Mouse (Mus musculus) neutrophil, adult 83 days (primary cell): ENCODE data around the gene Lcn9. TPM values are rescaled to one million over a fixed set of nuclear protein-coding genes. Genes with fewer than 3 reads are reported as not detected.

Experiments
- total RNA-seq, 2 experiments: library from RNA; stranded (reverse); gene quantifications; one replicate each; pipeline ENCODE4 v1.2.4; 2023

Lcn9 gene
- not detected for total RNA-seq

GRCm38 (mm10) chr2:25822806-25823205, at the start of gene Lcn9:
TSS of gene Lcn9 (plus strand) at chr2:25823153.

GRCm38 (mm10) chr2:25776717-25777116, 46.2 kb upstream of the Lcn9 start, which contains the start of gene Lcn11:
TSS of gene Lcn11 (plus strand) at chr2:25777017.

GRCm38 (mm10) chr2:25781957-25782356, 41.0 kb upstream of the Lcn9 start, which contains the start of gene Gm13539:
TSS of gene Gm13539 (plus strand) at chr2:25782257.

GRCm38 (mm10) chr2:25815748-25816147, 7.2 kb upstream of the Lcn9 start, which contains the start of gene Glt6d1:
TSS of gene Glt6d1 (minus strand) at chr2:25815848.

GRCm38 (mm10) chr2:25847226-25847625, 24.3 kb downstream of the Lcn9 start, which contains the start of gene Sohlh1:
TSS of gene Sohlh1 (minus strand) at chr2:25847248.

GRCm38 (mm10) chr2:25863337-25864131, 40.6 kb downstream of the Lcn9 start, which contains the start of gene Kcnt1:
TSS of gene Kcnt1 (plus strand) at chr2:25863734.

Other genes with a start within 250 kb of the Lcn9 start
- under 1 TPM; 0.51 to 0.99 TPM for gene Mamdc4, start 248.3 kb upstream of the Lcn9 start, total RNA-seq
- gene Phpt1, start 247.9 kb upstream of the Lcn9 start, total RNA-seq = 1 to 10 TPM; 8.1 to 8.8 TPM
- not detected for gene Ajm1, start 241.4 kb upstream of the Lcn9 start, total RNA-seq
- 10 to 100 TPM; 34.0 to 41.8 TPM for gene Rabl6, start 214.6 kb upstream of the Lcn9 start, total RNA-seq
- not detected for gene Ccdc183, start 205.5 kb upstream of the Lcn9 start, total RNA-seq
- 1 to 10 TPM; 5.3 to 5.9 TPM for gene Tmem141, start 201.1 kb upstream of the Lcn9 start, total RNA-seq
- gene Fcna, start 195.1 kb upstream of the Lcn9 start, total RNA-seq = 1 to 10 TPM in 1 of 2 experiments, under 1 TPM in 1; 0.79 to 1.7 TPM
- not detected for gene Lcn8, start 170.0 kb upstream of the Lcn9 start, total RNA-seq
- not detected for gene Lcn5, start 165.2 kb upstream of the Lcn9 start, total RNA-seq
- gene Lcn6, start 146.4 kb upstream of the Lcn9 start, total RNA-seq = not detected
- not detected for gene Lcn10, start 140.4 kb upstream of the Lcn9 start, total RNA-seq
- gene Obp2a, start 123.1 kb upstream of the Lcn9 start, total RNA-seq = not detected
- gene Bmyc, start 116.4 kb upstream of the Lcn9 start, total RNA-seq = 1 to 10 TPM; 3.2 to 6.8 TPM
- not detected for gene Obp2b, start 86.1 kb upstream of the Lcn9 start, total RNA-seq
- gene Lcn3, start 57.6 kb upstream of the Lcn9 start, total RNA-seq = not detected
- gene Lcn11, start 46.1 kb upstream of the Lcn9 start, total RNA-seq = not detected
- not detected for gene Gm13539, start 40.9 kb upstream of the Lcn9 start, total RNA-seq
- not detected for gene Glt6d1, start 7.3 kb upstream of the Lcn9 start, total RNA-seq
- gene Sohlh1, start 24.1 kb downstream of the Lcn9 start, total RNA-seq = not detected
- not detected for gene Kcnt1, start 40.6 kb downstream of the Lcn9 start, total RNA-seq
- gene Camsap1, start 160.1 kb downstream of the Lcn9 start, total RNA-seq = 10 to 100 TPM in 1 of 2 experiments, 1 to 10 TPM in 1; 9.7 to 10.5 TPM
- 10 to 100 TPM; 41.8 to 51.7 TPM for gene Ubac1, start 198.6 kb downstream of the Lcn9 start, total RNA-seq